ENCODE assay signal across 23 mouse cellular contexts in the genomic region with DNA sequence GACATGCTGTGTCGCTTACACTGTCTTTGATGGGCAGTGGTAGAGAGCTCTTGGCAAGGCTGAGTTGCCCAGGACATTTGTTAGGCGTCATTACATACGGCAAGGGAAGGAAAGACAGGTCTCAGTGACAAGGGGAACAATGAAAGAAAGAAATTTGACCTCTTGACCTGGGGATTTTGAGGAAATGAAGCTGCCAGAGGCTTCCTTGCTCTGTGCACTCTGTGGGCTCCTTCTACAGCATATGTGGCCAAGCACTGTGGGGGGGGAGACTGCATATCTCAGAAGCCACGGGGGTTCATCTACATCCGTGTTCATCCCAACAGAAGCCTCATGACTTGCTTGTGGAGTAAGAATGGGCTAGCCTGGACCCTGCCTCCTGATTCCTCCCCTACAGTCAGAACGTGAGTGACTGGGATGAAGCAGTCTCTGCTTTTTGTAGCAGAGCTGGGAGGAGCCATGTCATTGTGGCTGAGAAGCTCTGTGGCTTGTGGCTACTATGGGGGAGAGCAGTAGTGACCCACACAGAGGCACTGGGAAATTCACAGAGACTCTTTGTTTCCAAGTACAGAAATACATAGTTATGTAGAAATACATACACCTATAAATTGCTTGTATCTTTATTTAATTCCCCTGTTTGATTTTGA. TPM values are rescaled to one million over a fixed set of nuclear protein-coding genes. Genes with fewer than 3 reads are reported as not detected.
DNase-seq lines count a peak whose midpoint lies in the region; ATAC-seq lines count a peak whose summit lies in the region.
"Had no signal": no experiment of that assay in that cellular context is flagged by ENCODE, and none has a peak within 500 bp of the region (broad histone marks: within the 10 kb centered on the region; RNA-seq: fewer than 3 reads in every experiment).

No protein-coding gene starts in this region.

- ATAC-seq in midbrain, embryonic 13.5 days: no peak
- no peak for ATAC-seq in midbrain, embryonic 16.5 days
- ATAC-seq in hematopoietic stem cell, adult 5-6 weeks (replicated peaks in 1 of 2; ENCODE audit: insufficient read depth in 1 of 2, low FRiP score in 2 of 2, low TSS enrichment in 1 of 2, low read depth in 1 of 2, poor library complexity in 2 of 2, severe bottlenecking in 2 of 2): peak; percentile 35 to 60; a peak in 2 of 4 replicates
- ATAC-seq: activated CD4-positive, CD25-positive, alpha-beta regulatory T cell, adult 4 months; hindbrain, postnatal 0 days; Patski had no signal

- peaks cover under 1% of the 10 kb centered on the region; the same call in 1 of the 2 replicates for H3K36me3 ChIP-seq in midbrain, embryonic 13.5 days
- H3K36me3 ChIP-seq in midbrain, embryonic 16.5 days (ENCODE audit: control insufficient read depth, insufficient read depth, low read length): no peaks in the 10 kb centered on the region
- H3K36me3 ChIP-seq: hindbrain, embryonic 13.5 days had no signal

- no peak overlapping the region for H3K4me3 ChIP-seq in midbrain, embryonic 13.5 days (replicated peaks)
- H3K4me3 ChIP-seq in midbrain, embryonic 16.5 days (ENCODE audit: low read depth, low read length): no peak overlapping the region
- H3K4me3 ChIP-seq: embryonic facial prominence, embryonic 13.5 days; forebrain, embryonic 12.5 days; gastrocnemius, adult 2 months; hindbrain, embryonic 13.5 days had no signal

- no peaks in the 10 kb centered on the region for H3K9me3 ChIP-seq in midbrain, embryonic 13.5 days
- no peaks in the 10 kb centered on the region; the same call in 1 of the 2 replicates for H3K9me3 ChIP-seq in midbrain, embryonic 16.5 days (replicated peaks; ENCODE audit: control insufficient read depth, low read length, poor library complexity, severe bottlenecking)
- H3K9me3 ChIP-seq: embryonic facial prominence, embryonic 13.5 days; hindbrain, embryonic 13.5 days had no signal

- H3K9ac ChIP-seq in midbrain, embryonic 13.5 days (replicated peaks): 0 out of 2 replicates have a peak overlapping the region, but pooled peaks have one; percentile 14
- H3K9ac ChIP-seq in midbrain, embryonic 16.5 days (ENCODE audit: low read depth, low read length): no peak overlapping the region
- H3K9ac ChIP-seq: embryonic facial prominence, embryonic 13.5 days; forebrain, embryonic 12.5 days; hindbrain, embryonic 13.5 days had no signal

- peak; percentile 86 for DNase-seq in heart, adult 11 months
- DNase-seq in heart, adult 18-20 months: no peak
- no peak for DNase-seq in thymus, postnatal 4 days
- DNase-seq in layer of hippocampus, adult 11-12 months (ENCODE audit: low spot score): no peak
- DNase-seq: adrenal gland, postnatal 14 days; cerebellum, adult 11-12 months; cerebellum, adult 9-10 months; cerebellum, postnatal 25 days; gastrocnemius, adult 2 months; gastrocnemius, postnatal 36 days; heart, postnatal 10 days; heart, postnatal 4 days had no signal

- 61% methylated on average over 6 of the region's 6 CpGs for WGBS in midbrain, embryonic 13.5 days
- 60% methylated on average over 6 of the region's 6 CpGs for WGBS in midbrain, embryonic 16.5 days

- H3K27ac ChIP-seq in midbrain, embryonic 13.5 days: no peak overlapping the region
- no peak overlapping the region for H3K27ac ChIP-seq in midbrain, embryonic 16.5 days (ENCODE audit: low read length)
- H3K27ac ChIP-seq: embryonic facial prominence, embryonic 13.5 days; forebrain, embryonic 12.5 days; gastrocnemius, adult 2 months; hindbrain, embryonic 13.5 days; hindbrain, postnatal 0 days had no signal

- H3K27me3 ChIP-seq in midbrain, embryonic 13.5 days: no peaks in the 10 kb centered on the region
- H3K27me3 ChIP-seq in midbrain, embryonic 16.5 days (ENCODE audit: control insufficient read depth, insufficient read depth, low read depth, low read length): no peaks in the 10 kb centered on the region
- H3K27me3 ChIP-seq: embryonic facial prominence, embryonic 13.5 days; hindbrain, embryonic 13.5 days; Patski had no signal

- H3K4me2 ChIP-seq in midbrain, embryonic 13.5 days (replicated peaks): no peak overlapping the region
- H3K4me2 ChIP-seq in midbrain, embryonic 16.5 days (ENCODE audit: low read length): no peak overlapping the region
- H3K4me2 ChIP-seq: embryonic facial prominence, embryonic 13.5 days; forebrain, embryonic 12.5 days; hindbrain, embryonic 13.5 days had no signal

- peaks cover 4% of the 10 kb centered on the region; the same call in 1 of the 2 replicates for H3K4me1 ChIP-seq in midbrain, embryonic 13.5 days (replicated peaks)
- no peaks in the 10 kb centered on the region for H3K4me1 ChIP-seq in midbrain, embryonic 16.5 days (ENCODE audit: control insufficient read depth, insufficient read depth, low read length)

RNA-seq across cellular contexts. Expression of a gene that starts 35.7 kb away (rescaled TPM):
- under 1 TPM; 0.39 to 0.42 TPM for total RNA-seq in heart, adult 18-20 months (2021)
- 18.3 and 19.3 TPM in 2 replicates for polyA plus RNA-seq in midbrain, embryonic 13.5 days (2015; fragmentation: Nextera tagmentation; extraction: Ambion mirVana)
- polyA plus RNA-seq in midbrain, embryonic 16.5 days (2015; fragmentation: Nextera tagmentation; extraction: Ambion mirVana): 6.5 and 7.9 TPM in 2 replicates
- 39.3 and 48.3 TPM in 2 replicates for total RNA-seq in hematopoietic stem cell, adult 5-6 weeks (2017)

RNA-seq across cellular contexts. Expression of a gene that starts 48.5 kb away (rescaled TPM):
- total RNA-seq in heart, adult 18-20 months (2021): not detected
- 0.12 and 0.32 TPM in 2 replicates for polyA plus RNA-seq in midbrain, embryonic 13.5 days (2015; fragmentation: Nextera tagmentation; extraction: Ambion mirVana)
- 0.21 and 0.25 TPM in 2 replicates for polyA plus RNA-seq in midbrain, embryonic 16.5 days (2015; fragmentation: Nextera tagmentation; extraction: Ambion mirVana)
- not detected in 2 replicates for total RNA-seq in hematopoietic stem cell, adult 5-6 weeks (2017)
- total RNA-seq: gastrocnemius, adult 2 months; gastrocnemius, postnatal 36 days; heart, adult 8-10 months; hindbrain, postnatal 0 days had no signal
- polyA plus RNA-seq: C2C12; embryonic facial prominence, embryonic 13.5 days had no signal

Comparison
In these comparisons a context has a peak if more than half of its experiments do, and no peak if none do; other contexts are left out.
1. ATAC-seq: peak in hematopoietic stem cell, adult 5-6 weeks (2 of 2); none in midbrain, embryonic 13.5 days (single experiment) and midbrain, embryonic 16.5 days (single experiment).
2. RNA of a gene that starts 35.7 kb away (total RNA-seq): 39.3 to 48.3 TPM in hematopoietic stem cell, adult 5-6 weeks; 0.39 to 0.42 TPM in heart, adult 18-20 months; every median in the first group is over 10 times any median in the second.